Mouse (Mus musculus): ENCODE data around the gene Sec62.

The Sec62 gene

DNA sequence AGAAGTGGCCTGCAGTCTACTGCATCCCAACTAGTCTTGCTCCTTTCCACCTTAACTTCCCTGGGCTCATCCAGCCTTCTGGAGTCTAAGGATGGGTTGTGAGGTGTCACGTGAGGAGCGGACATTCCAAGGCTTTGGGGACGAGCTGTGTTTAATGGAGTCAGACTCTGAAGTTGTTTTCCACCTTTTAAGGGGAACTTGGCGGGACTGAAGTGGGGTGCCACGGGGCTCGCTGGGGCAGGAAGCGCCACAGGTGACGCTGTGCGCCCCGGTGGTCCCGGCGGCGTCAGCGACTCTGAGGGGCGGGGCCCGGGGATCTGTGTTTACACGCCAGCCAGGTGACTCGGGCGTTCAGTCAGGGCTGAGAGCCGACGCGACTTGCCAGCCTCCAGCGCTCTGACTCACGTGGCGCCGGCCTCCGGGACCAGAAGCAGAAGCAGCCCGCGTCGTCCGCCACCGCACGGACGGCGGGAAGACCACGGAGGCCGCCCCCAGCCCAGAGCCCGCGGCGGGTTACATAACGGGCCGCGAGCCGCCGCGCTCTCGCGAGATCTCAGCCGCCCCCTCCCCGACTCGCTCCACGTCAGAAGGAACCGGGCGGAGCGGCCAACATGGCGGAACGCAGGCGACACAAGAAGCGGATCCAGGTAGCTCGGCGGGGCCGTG is at the start of gene Sec62:
Gene Sec62, plus strand, starts transcription at position 139 of the 666 bp plus-strand sequence.
- DNase-seq (ENCODE audit: low read depth), result peak; percentile 87

GRCm38 (mm10) chr3:30742891-30743290 is 49.8 kb upstream of the Sec62 start:
- DNase-seq (ENCODE audit: low read depth), result no peak

GRCm38 (mm10) chr3:30746006-30746405 is 46.7 kb upstream of the Sec62 start, which contains the start of gene Samd7:
Gene Samd7, plus strand, starts transcription at chr3:30746293.
- no peak for DNase-seq (ENCODE audit: low read depth)

GRCm38 (mm10) chr3:30748316-30748715 is 44.4 kb upstream of the Sec62 start:
- no peak for DNase-seq (ENCODE audit: low read depth)

DNA sequence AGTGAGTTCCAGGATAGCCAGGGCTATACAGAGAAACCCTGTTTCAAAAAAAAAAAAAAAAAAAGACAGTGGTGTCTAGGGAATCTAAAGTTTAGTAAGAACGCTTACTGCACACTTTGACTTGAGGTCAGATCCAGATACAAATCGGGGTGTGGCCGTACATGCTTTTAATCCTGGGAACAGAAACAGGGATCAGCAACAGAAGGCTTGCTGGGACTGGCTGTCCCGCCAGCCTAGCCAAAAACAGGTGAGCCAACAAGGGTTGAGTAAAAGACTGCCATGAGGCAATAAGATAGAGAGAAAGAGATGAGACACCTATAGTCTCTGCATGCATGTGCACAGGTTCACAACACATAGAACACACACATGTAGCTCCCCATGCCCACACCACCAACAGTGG is 38.0 kb upstream of the Sec62 start:
- no peak for DNase-seq (ENCODE audit: low read depth)

DNA sequence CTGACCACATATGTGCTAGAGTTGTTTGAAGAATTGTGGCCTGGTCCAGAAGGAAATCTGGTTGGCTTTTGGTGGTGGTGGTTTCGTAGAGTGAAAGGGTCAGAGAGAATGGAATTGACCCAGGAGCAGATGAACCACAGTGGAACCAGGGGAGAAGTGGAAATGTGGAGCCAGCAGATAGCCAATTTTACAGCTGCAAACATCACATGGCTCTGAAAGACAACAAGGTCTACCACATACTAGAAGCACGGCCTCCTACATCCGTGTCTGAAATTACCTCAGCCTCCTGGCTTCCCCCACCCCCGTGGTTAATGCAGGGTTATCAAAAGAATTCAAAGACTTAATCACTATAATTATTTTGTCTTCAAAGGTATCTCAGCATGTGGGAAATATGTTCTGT is 27.8 kb upstream of the Sec62 start:
- peak; percentile 84 for DNase-seq (ENCODE audit: low read depth)

DNA sequence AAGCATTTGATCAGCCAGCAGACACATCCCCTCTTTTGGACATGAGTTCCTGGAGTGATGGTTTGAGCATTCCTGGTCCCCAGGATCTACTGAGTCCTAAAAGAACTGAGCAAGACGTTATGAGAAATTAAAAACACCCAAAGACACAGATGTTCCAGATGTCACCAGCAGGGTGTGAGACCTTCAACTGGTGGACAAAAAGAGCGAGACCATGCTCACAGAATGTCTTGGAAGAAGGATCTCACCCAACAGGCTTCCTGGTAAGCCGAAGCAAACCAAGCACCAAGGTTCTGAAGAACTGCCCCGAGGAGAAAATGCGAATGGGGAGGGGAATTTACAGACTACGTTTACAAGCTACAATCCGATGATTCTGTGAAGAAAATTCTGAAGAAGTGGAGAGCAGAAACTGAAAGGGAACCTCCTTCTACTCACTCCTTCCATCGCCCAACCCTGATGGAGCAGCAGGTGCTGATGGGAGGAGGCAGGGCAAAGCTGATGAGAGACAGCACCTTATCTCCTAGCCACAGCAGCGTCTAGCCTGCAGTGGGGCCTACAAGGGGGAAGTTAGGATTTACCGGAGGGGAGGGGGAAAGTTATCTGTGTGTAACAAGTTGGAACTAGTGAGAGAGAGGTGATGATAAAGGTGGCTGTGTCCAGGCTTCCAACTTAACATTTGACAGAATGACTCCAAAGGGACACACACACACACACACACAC is 27.2 kb upstream of the Sec62 start:
- DNase-seq (ENCODE audit: low read depth), result peak; percentile 75

DNA sequence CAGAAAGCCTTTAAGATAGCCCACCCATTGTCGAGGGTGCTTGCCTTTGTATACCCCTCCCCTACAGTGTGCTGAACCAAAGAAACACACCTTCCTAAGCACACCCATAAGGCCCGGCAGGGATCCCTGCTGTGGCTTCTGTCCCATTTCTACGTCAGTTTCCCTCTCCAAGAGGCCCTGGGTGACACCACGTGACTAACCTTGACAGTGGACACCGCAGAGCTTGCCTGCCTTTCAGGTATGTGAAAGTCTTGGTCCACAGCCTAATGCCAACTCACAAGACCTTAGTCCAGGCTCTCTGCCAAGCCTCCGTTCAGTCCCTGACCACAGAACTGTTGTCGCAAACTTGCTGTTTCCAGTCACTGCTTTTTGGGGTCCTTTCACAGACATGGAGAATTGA is 26.5 kb upstream of the Sec62 start:
- DNase-seq (ENCODE audit: low read depth), result peak; percentile 78

- no peak for DNase-seq (ENCODE audit: low read depth)
Observed at GRCm38 (mm10) chr3:30767271-30767670, 25.4 kb upstream of the Sec62 start.

DNA sequence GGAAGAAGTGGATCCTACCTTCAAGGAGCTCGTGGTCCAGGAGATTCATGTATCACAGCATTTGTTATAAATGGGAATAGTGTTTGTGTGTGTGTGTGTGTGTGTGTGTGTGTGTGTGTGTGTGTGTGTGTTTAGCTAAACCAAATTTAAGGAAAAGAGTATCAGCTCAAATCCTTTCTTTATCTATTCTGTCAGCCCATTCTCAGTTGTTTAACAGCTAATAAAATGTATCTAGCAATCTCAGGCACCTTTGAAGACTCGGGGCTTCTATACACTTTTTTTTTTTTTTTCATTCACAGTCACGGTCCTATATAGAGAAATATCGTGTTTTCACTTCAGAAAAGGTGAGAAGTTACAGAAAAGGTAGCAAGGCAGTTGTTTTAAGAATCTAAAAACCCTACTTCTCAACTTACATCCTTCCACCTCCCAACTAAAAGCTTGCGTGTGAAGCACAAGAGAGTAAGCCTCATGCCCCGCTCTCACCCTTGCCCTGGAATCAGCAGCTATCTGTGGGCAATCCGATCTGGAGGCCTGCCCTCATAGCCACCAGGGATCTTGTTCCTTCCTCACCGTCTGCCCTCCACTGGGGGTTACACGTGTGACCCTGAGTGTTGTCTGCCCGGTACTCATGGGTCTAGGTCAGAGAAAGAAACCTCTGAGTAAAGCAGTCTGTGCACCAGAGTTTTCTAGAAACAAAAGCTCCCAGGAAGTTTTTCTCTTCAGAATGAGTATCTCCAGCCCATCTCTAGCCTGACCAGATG is 22.7 kb upstream of the Sec62 start:
- no peak for DNase-seq (ENCODE audit: low read depth)

DNA sequence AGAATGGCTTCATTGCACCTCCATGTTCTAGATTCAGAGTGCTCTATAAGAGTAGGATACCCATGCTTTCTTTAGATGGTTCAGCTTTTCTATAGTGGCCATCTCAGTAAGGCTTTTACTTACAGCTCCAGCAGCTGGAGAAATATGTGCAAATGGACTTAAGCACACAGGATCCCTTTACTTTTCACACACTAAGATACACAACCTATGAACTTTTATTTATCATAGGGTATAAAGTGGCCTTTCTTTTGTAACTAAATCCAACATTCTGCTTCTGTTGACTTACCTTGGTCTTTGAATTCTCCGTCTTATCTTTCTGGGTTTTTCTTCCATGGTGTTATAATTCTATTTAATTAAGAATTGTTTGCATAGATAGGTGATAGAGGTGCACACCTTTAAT is 21.1 kb upstream of the Sec62 start:
- no peak for DNase-seq (ENCODE audit: low read depth)

GRCm38 (mm10) chr3:30772631-30773030 is 20.0 kb upstream of the Sec62 start:
- no peak for DNase-seq (ENCODE audit: low read depth)

DNA sequence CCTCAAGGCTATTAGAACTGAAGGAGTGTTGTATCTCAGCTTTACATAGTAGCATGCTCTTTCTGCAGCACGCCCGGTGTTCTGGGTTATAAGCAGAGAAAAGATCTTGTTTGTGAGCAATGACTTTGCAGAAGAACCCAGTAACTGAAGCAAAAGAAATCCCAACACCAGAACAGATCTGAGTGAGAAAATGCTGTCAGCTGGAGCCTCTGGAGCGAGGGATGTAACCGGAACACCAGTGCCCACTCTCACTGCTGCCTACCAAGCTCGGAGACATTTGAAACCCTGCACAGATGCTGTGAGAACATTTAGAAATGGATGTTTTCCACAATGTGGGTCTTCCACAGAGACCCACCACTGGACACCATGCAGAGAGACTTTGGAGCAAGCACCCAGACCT is 18.0 kb upstream of the Sec62 start:
- DNase-seq (ENCODE audit: low read depth), result no peak

GRCm38 (mm10) chr3:30777984-30778383 is 14.7 kb upstream of the Sec62 start:
- DNase-seq (ENCODE audit: low read depth), result no peak

DNA sequence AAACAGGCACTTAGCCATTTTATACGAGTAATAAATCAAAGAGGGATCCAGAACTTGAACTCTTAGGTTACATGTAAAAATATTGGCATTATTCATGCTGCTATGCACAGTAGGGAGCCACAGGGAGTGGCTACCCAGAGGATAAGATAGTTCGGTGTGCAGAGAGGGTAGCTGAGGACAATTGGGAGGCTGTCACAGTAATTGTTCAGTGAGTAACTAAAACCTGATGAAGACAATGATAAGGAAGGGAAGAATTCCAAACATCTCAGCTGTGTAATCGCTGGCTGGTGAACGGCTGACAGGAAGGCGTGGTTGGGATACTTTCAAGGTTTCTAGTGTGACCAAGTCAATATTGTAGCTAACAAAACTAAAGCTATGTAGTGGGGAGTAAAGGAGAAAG is 4.1 kb upstream of the Sec62 start:
- no peak for DNase-seq (ENCODE audit: low read depth)

DNA sequence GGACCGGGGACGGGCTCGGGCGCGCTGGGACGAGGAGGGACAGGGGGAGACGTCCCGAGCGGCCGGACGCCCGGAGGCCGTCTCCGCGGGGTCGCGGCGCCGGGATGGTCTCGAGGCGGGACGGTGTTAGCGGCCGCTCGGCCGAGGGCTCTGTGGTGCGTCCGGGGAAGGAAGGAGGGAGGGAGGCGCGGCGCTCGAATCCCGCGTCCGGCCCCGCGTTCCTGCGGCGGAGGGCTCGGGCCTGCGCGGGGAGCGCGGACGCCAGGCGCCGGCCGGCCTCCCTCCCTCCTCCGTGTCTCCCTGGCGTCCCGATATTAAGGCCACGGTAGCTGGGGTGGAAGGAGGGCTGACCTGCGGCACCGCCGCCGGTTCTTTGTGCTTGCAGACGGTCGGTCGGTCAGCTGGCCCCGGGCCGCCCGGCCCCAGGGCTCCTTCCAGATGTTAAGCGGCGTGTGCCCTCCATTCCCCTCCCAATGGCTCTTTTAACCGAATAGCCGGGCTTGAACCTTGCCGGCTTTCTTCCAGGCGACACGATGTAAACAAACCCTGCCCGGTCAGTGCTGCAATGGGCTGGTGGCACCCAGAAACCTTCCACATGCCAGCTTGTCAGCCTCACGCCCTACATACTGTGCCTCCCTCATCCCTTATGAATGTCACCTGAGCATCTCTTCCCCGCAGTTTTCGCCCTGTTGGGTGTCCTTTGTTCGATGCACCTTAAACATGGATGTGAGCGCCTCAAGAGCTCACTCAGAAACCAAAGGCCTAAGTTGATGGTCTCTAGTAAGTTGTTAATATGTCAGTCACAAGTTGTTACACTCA is 937 bp downstream of the Sec62 start:
- DNase-seq (ENCODE audit: low read depth), result peak; percentile 45

DNA sequence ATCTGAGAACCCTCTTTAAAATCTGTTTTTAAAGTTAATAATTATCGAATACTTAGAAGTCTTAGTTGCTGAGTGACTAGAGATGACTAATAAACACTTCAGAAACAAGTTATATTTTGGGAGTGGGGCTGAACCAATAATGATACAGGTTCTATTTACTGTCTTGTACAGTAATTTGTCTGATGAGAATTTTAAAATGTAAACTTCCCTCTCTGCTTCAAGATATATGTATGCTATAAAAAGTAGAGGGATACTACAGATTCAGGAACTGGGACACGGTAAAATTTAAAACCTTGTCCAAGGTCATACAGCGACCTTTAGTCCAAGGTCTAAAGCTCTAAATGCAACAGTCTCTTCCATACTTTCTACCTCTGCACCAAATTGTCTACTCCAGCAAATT is 9.5 kb downstream of the Sec62 start:
- DNase-seq (ENCODE audit: low read depth), result no peak

GRCm38 (mm10) chr3:30812881-30813280 is 20.2 kb downstream of the Sec62 start:
- no peak for DNase-seq (ENCODE audit: low read depth)

GRCm38 (mm10) chr3:30818630-30819125 is 26.0 kb downstream of the Sec62 start:
- no peak for DNase-seq (ENCODE audit: low read depth)

GRCm38 (mm10) chr3:30822163-30822562 is 29.5 kb downstream of the Sec62 start:
- no peak for DNase-seq (ENCODE audit: low read depth)

GRCm38 (mm10) chr3:30826069-30826468 is 33.4 kb downstream of the Sec62 start:
- peak; percentile 40 for DNase-seq (ENCODE audit: low read depth)
